Mouse (Mus musculus): ENCODE results near the gene Gm42688. TPM values are rescaled to one million over a fixed set of nuclear protein-coding genes. Genes with fewer than 3 reads are reported as not detected.

Gene Gm42688
- polyA plus RNA-seq, 1 experiment from 2014 or later, result 2.5 TPM

DNA sequence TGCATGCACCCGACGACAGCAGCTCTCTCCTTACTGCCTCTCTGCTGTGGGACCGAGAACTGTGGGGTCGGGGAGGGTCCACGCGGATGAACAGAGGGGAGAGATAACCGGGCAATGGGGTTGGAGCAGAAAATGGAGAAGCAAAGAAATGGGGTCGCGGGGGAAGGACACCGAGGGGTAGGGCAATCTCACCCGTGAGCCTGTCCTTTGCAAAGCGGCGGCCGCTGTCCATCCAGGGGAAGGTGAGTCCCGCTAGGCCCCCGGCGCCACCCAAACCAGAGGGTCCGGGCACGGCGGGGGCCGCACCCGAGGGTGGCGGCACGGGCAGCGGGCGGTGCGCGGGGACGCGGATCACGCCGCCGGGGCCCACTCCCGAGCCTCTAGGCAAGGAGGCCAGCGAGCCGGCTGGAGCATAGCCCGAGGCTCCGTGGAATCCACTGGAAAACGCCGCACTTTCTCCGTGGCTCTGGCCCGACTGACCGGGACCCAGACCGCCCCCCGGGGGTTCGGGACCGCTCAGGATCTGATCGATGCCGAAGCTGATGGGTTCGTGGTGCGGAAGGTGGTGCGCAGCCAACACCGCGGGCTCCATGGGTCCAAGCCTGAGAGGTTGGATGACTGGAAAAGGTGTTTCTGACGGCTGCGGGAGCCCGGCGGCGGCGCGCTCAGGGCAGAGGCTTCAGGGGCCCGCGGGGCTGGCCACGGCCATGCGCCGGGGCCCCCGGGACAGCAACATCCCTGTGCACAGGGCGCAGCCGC, 31.8 kb upstream of the Gm42688 start:
- Histone ChIP-seq H3K4me1 (peaks cover 32% of the 10 kb centered on the region), H3K27me3 (peaks cover 99% of the 10 kb centered on the region), H3K4me3 (peak overlapping the region; percentile 25), H3K27ac (no peak overlapping the region), H3K9me3 (no peaks in the 10 kb centered on the region), H3K36me3 (no peaks in the 10 kb centered on the region), H3K9ac (no peak overlapping the region), H3K4me2 (peak overlapping the region; percentile 36)
- ATAC-seq (ENCODE audit: insufficient number of reproducible peaks, low FRiP score, low TSS enrichment, low read depth), result no peak
- under 1% methylated on average over 69 of the region's 69 CpGs for WGBS

DNA sequence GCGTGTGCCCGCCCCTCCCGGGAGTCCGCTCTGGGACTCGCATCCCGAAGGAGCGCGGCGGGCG, 31.3 kb upstream of the Gm42688 start, which contains the start of gene Tlx2:
Gene Tlx2 (minus strand): TSS at position 47 of the 64 bp plus-strand sequence.
- no peak for ATAC-seq (ENCODE audit: insufficient number of reproducible peaks, low FRiP score, low TSS enrichment, low read depth)
- no peak within 1 kb of the TSS for H3K9ac ChIP-seq
- peak within 1 kb of the TSS; percentile 36 for H3K4me2 ChIP-seq
- H3K4me1 ChIP-seq, result peaks cover 32% of the 10 kb centered on the region
- under 1% methylated on average over 10 of the region's 10 CpGs for WGBS
- no peaks in the 10 kb centered on the region for H3K9me3 ChIP-seq
- peak within 1 kb of the TSS; percentile 25 for H3K4me3 ChIP-seq
- H3K36me3 ChIP-seq, result no peaks in the 10 kb centered on the region
- H3K27ac ChIP-seq, result no peak within 1 kb of the TSS
- peaks cover 99% of the 10 kb centered on the region for H3K27me3 ChIP-seq

DNA sequence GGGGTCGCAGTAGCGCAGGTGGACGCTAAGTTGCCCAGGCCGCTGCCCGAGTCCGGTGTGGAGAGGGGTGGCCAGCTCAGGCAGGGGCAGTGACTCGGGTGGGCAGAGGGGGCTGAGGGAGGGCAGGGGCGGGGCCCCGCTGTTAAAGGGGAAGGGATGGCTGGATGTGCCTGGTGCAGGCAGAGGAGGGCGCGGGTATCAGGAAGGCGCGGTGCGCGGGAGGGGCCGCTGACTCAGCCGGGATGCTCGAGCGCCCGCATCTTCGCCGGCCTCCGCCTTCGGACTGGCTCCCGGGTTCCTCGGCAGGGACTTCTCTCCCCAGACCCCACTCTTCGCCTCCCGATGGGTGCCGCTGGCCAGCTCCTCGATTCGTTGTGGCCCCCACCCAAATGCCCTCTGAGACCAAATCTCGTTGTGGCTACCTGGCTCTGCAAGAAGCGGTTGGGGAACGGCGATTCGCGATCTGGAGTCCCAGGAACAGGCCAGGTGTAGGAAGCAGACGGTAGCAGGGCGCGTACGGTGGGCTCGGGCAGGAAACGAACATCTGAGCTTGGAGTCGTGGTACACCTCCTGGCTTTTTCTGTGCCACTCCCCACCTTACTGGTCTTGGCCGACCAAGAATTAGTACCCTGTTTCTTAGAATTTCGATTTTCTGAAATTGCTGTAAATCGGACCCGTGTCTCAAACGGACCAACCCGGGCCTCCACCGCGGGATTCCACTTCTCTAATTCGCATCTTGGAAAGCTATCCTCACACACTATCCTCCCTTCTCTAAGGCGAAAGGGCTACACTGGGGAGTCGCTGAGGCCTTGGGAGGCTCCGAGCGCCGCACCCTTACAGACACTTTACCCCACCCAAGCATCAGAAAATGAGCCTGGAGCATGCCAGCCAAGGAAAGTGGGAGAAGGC, 30.9 kb upstream of the Gm42688 start:
- peak overlapping the region; percentile 25 for H3K4me3 ChIP-seq
- H3K4me2 ChIP-seq, result peak overlapping the region; percentile 36
- 1% methylated on average over 57 of the region's 58 CpGs for WGBS
- no peaks in the 10 kb centered on the region for H3K36me3 ChIP-seq
- no peak overlapping the region for H3K9ac ChIP-seq
- ATAC-seq (ENCODE audit: insufficient number of reproducible peaks, low FRiP score, low TSS enrichment, low read depth), result no peak
- H3K27ac ChIP-seq, result no peak overlapping the region
- no peaks in the 10 kb centered on the region for H3K9me3 ChIP-seq
- peaks cover 32% of the 10 kb centered on the region for H3K4me1 ChIP-seq
- H3K27me3 ChIP-seq, result peaks cover 99% of the 10 kb centered on the region

DNA sequence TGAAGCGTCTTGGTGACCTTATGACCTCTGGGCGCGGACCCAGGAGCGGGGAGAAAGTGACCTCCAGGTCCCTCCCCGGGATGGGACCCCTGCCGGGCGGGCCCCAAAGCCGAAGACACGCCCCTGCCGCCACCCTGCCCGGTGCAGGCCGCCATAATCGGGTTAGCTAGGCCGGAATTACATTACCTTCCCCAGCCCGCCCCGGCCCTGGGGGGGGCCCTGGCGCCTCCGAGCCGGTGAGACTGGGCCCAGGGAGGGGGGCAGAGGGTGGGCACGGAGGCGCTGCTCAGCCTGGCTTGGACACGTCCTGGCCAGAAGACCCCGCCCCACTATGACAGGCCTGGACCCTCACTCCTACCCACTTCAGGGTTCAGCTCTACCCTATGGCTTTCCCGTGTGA, 30.2 kb upstream of the Gm42688 start:
- no peaks in the 10 kb centered on the region for H3K9me3 ChIP-seq
- peak overlapping the region; percentile 7; the same call in 1 of the 2 replicates for H3K4me3 ChIP-seq
- no peak overlapping the region for H3K27ac ChIP-seq
- peaks cover 32% of the 10 kb centered on the region for H3K4me1 ChIP-seq
- peak; percentile 42 for ATAC-seq (ENCODE audit: insufficient number of reproducible peaks, low FRiP score, low TSS enrichment, low read depth)
- peaks cover 99% of the 10 kb centered on the region for H3K27me3 ChIP-seq
- H3K9ac ChIP-seq, result no peak overlapping the region
- H3K4me2 ChIP-seq, result 0 out of 2 replicates have a peak overlapping the region, but pooled peaks have one; percentile 0
- whole genome bisulfite sequencing, result under 1% methylated on average over 23 of the region's 24 CpGs
- H3K36me3 ChIP-seq, result no peaks in the 10 kb centered on the region

DNA sequence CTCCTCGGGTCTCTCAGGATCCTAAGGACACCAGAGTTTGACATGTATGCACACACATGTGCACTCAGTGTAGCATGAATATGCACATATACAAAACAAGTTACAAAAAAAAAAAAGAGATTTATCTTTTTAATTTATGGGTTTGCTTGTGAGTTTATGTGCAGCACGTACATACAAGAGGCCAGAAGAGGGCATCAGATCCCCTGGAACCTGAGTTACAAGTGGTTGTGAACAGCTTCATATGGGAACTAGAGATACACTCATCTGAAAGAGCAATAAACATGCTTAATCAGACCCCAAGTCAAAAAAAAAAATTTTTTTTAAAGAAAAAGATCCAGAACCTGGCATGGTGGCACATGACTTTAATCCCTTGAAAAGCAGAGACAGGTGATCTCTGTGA, 26.4 kb upstream of the Gm42688 start:
- Histone ChIP-seq H3K4me2 (no peak overlapping the region), H3K4me3 (no peak overlapping the region), H3K27ac (no peak overlapping the region), H3K9me3 (no peaks in the 10 kb centered on the region), H3K27me3 (peaks cover 65% of the 10 kb centered on the region), H3K9ac (no peak overlapping the region), H3K36me3 (peaks cover 5% of the 10 kb centered on the region; the same call in 1 of the 2 replicates), H3K4me1 (peaks cover 32% of the 10 kb centered on the region)
- ATAC-seq (ENCODE audit: insufficient number of reproducible peaks, low FRiP score, low TSS enrichment, low read depth), result no peak
- 26% methylated on average over 2 of the region's 2 CpGs for WGBS

DNA sequence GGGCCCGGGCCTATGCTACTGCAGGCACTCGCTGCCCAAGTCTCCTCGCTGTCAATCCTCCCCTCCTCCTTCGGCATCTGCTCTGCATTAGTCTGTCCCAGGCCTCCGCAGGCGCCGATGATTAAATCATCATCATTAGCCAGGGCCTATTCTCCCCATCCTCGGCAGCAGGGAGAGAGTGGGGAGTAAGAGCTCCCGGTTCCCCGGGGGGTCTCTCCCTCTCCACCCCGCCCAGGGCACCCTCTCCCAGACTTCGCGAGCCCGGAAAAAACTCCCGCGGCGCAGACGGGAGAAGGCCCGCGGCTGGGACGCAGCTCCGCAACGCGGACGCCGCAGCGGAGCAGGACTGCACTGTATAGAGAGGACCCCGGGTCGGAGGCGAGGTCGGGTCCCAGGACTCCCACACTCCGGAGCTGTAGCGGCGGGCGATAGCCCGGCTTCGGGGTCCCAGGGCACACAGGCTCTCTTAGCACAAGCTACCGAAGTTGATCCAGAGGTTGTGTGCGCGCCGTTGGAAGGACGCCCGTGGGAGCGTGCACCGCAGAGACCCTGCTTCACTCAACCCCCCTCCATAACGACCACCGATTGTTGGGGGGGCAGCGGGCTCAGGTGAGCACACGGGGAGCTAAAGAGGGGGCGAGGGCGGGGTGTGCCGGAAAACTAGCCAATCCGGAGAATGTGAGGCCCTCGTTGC, 23.6 kb upstream of the Gm42688 start, which contains the start of gene Pcgf1:
Gene Pcgf1 (plus strand): TSS at position 240 of the 694 bp plus-strand sequence.
- Histone ChIP-seq H3K9ac (peak within 1 kb of the TSS; percentile 71), H3K4me3 (peak within 1 kb of the TSS; percentile 74), H3K36me3 (peaks cover 28% of the 10 kb centered on the region), H3K9me3 (no peaks in the 10 kb centered on the region), H3K27me3 (peaks cover 43% of the 10 kb centered on the region), H3K27ac (peak within 1 kb of the TSS; percentile 92), H3K4me1 (peaks cover 16% of the 10 kb centered on the region), H3K4me2 (peak within 1 kb of the TSS; percentile 96)
- peak; percentile 50 for ATAC-seq (ENCODE audit: insufficient number of reproducible peaks, low FRiP score, low TSS enrichment, low read depth)
- under 1% methylated on average over 54 of the region's 54 CpGs for WGBS

DNA sequence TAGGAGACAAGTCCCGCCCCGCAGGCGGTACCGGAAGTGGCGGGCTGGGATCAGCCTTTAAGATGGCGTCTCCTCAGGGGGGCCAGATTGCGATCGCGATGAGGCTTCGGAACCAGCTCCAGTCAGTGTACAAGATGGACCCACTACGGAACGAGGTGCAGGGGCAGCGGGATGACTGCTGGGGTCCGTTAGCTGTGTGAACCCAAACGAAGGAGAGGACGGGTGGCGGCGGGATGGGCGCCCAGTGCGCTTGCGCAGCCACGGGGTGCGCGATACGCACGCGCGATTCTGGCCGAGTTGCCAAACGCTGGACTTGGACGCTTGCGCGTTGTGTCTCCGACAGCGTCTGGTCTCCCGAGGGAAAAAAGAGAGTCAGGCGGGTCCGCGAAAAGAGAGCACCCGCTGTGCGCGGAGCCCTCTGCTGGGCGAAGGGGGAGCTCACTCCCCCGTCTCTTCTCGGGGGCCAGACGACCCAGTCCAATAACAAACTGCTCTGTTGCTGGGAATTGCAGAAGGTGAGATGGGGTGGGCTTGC, 23.0 kb upstream of the Gm42688 start:
- under 1% methylated on average over 46 of the region's 46 CpGs for WGBS
- Histone ChIP-seq H3K36me3 (peaks cover 28% of the 10 kb centered on the region), H3K27ac (peak overlapping the region; percentile 92), H3K9me3 (no peaks in the 10 kb centered on the region), H3K4me1 (peaks cover 16% of the 10 kb centered on the region), H3K4me3 (peak overlapping the region; percentile 74), H3K4me2 (peak overlapping the region; percentile 96), H3K9ac (peak overlapping the region; percentile 71), H3K27me3 (peaks cover 42% of the 10 kb centered on the region)
- peak; percentile 90 for ATAC-seq (ENCODE audit: insufficient number of reproducible peaks, low FRiP score, low TSS enrichment, low read depth)

DNA sequence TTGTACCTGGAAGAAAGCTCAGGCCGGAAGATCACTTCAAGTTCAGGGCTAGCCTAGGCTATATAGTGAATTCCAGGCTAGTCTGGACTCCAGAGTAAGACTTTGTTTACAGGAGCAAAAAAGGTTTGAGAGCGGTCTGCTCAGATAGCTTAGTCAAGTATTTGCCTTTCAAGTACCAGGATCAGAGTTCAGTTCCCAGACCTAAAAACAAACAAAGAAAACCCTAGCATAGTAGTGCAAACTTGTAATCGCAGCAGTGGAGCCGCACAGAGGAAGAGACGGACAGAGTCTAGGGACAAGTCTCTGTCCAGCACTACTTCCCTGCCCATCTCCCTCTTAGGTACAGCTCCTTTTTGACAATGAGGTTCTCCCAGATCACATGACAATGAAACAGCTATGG, 21.2 kb upstream of the Gm42688 start:
- ATAC-seq (ENCODE audit: insufficient number of reproducible peaks, low FRiP score, low TSS enrichment, low read depth), result no peak
- Histone ChIP-seq H3K27ac (no peak overlapping the region), H3K4me1 (peaks cover 23% of the 10 kb centered on the region), H3K36me3 (peaks cover 28% of the 10 kb centered on the region), H3K4me2 (no peak overlapping the region), H3K27me3 (peaks cover 42% of the 10 kb centered on the region), H3K9ac (no peak overlapping the region), H3K4me3 (no peak overlapping the region), H3K9me3 (no peaks in the 10 kb centered on the region)
- 93% methylated on average over 5 of the region's 5 CpGs for WGBS

DNA sequence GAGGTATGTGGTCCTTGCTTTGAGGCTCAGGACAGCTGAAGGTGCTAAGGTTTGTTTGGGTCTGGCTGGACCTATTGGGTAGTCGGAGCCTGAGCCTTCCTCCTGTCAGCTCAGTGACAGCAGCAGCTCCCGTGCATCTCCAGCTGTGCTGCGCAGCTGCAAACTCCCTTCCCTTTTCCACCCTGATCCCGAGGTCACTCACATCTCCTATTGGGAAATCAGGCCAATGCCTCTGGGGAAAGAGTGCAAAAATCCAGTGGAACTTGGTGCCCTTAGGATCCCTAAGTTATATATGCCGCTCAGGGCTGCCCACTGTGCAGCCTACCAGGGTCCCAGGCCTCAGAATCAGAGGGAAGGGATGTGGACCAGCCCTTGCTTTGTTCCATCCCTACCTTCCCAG, 17.9 kb upstream of the Gm42688 start:
- WGBS, result 26% methylated on average over 5 of the region's 5 CpGs
- H3K9me3 ChIP-seq, result no peaks in the 10 kb centered on the region
- H3K9ac ChIP-seq, result 0 out of 2 replicates have a peak overlapping the region, but pooled peaks have one; percentile 4
- no peak overlapping the region for H3K4me3 ChIP-seq
- no peak overlapping the region for H3K27ac ChIP-seq
- ATAC-seq (ENCODE audit: insufficient number of reproducible peaks, low FRiP score, low TSS enrichment, low read depth), result no peak
- H3K4me2 ChIP-seq, result no peak overlapping the region
- peaks cover 28% of the 10 kb centered on the region for H3K36me3 ChIP-seq
- H3K27me3 ChIP-seq, result peaks cover 58% of the 10 kb centered on the region
- H3K4me1 ChIP-seq, result peaks cover 41% of the 10 kb centered on the region

DNA sequence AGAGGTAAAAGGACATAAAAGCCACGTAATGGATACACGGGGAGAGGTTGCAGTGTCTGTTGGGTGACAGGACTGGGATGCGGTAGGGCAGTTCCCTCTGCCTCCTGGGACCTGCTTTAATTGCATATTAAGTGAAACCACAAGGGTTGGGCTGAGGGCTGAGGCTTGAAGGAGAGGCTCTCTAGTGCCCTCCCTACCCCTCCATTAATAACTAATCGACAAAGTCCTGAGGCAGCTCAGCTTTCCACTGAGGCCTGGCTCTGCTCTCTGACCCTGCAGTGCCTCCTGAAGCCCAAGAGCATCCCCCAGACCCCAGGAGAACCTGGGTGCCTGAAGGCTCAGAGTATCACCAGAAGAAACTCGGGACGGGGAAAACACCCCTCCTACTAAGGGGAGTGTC, 16.9 kb upstream of the Gm42688 start:
- WGBS, result 6% methylated on average over 6 of the region's 6 CpGs
- H3K4me1 ChIP-seq, result peaks cover 33% of the 10 kb centered on the region
- H3K4me2 ChIP-seq, result no peak overlapping the region
- no peak overlapping the region for H3K4me3 ChIP-seq
- no peak overlapping the region for H3K27ac ChIP-seq
- ATAC-seq (ENCODE audit: insufficient number of reproducible peaks, low FRiP score, low TSS enrichment, low read depth), result no peak
- no peaks in the 10 kb centered on the region for H3K9me3 ChIP-seq
- peaks cover 65% of the 10 kb centered on the region for H3K27me3 ChIP-seq
- peaks cover 28% of the 10 kb centered on the region for H3K36me3 ChIP-seq
- no peak overlapping the region for H3K9ac ChIP-seq

DNA sequence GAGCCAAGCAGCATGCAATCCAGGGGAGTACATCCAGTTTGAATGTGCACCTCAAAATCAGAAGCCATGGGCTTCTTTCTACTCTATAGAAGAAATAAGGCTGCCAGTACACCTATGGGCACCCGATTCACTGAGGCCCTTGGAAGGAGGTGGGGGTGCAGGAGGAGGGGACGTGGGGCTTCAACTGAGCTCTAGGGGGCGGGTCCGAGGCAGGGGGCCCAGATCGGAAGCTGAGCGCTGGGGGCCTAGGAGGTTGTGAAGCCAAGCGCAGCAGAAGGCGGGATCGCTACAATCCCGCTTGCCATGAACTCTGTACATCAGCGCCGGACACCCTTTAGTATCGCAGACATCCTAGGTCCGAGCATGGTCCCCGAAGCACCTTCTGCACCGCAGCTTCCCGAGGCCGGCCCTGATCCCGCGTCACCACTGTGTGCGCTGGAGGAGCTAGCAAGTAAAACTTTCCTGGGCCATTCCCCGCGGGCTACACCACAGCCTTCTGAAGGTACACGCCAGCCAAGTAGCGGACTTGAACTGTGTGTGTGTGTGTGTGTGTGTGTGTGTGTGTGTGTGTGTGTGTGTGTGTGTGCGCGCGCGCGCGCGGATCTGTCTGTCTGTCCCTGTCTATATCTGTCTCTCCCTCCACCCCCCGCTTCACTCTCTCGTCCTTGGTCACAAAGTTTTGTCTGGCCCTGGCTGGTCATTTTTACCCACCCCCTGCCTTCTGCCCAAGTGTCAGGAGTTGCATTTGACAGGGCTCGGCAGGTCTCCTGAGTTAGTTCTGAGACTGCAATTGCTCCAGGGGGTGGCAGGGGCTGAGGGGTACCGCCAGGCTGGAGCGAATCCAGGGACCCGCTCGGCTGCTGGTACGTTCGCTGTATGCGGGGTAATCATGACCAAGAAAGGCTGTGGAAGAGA, 15.0 kb upstream of the Gm42688 start, which contains the start of gene Lbx2:
Gene Lbx2 (plus strand): TSS at position 247 of the 915 bp plus-strand sequence.
- H3K27me3 ChIP-seq, result peaks cover 82% of the 10 kb centered on the region
- no peaks in the 10 kb centered on the region for H3K9me3 ChIP-seq

More for the DNA sequence above, 15.0 kb upstream of the Gm42688 start, which contains the start of gene Lbx2:
- peaks cover 11% of the 10 kb centered on the region for H3K36me3 ChIP-seq
- peak within 1 kb of the TSS; percentile 24 for H3K4me3 ChIP-seq
- WGBS, result 3% methylated on average over 40 of the region's 42 CpGs
- H3K9ac ChIP-seq, result no peak within 1 kb of the TSS
- H3K4me1 ChIP-seq, result peaks cover 32% of the 10 kb centered on the region
- ATAC-seq (ENCODE audit: insufficient number of reproducible peaks, low FRiP score, low TSS enrichment, low read depth), result no peak
- H3K4me2 ChIP-seq, result peak within 1 kb of the TSS; percentile 47
- H3K27ac ChIP-seq, result no peak within 1 kb of the TSS

Data from limb, embryonic 15.5 days (tissue).